Mouse (Mus musculus) T-helper 17 cell (primary cell): Measurements from ENCODE around the gene Apba2.

Source experiments
- in situ Hi-C, 2 experiments: fragments of 300-600 bp; cut with MboI, MseI; formaldehyde crosslinking; loops; 1 replicate in 1 of 2; 2 replicates in 1 of 2; pipeline ENCODE4 v1.15.1; 2025; ENCODE audit warnings: high pct_unique_total_duplicates in 2 of 2

Gene Apba2

DNA sequence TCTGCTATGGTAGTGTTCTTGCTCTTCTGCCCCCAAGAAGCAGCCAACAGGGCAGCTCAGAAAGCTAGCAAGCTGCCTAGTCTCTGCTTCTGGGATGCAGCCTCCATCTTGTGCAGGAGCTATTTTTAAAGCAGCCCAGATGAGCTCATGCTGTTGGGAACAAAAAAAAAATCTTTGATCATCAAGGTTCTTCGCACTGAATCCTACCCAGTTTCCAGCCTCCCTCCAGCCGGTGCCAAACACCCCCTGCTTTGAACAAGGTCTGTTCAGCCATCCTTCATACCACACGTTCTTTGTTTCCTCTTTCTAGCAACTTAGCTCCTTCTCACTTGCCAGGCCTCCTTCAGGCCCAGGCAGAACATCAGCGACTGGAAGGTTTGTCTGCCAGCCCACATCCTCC is 278.0 kb downstream of the Apba2 start:
- in situ Hi-C loops = no loop called here

DNA sequence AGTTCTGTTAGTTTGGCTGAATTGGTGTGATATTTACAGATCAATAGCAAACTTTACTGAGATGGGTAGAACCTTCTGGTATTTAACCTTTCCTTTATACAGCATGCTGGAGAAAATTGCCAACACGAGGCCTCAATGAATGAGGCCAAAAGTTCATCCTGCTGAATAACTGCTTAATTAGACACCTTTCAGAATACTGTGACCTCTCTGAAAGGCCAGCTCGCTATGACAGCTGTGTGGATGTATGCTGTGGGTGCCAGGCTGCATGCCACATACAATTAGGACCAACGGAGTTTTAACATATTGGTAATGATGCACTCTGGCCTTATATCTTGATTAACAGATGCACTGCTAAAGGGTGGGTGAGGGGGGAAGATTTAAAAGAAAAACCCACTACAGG is 283.5 kb downstream of the Apba2 start:
- in situ Hi-C loops = loop anchor here in 1 of 2 experiments (5.0 kb wide), 1 partner anchor 98 kb away; no protein-coding TSS in a partner anchor

DNA sequence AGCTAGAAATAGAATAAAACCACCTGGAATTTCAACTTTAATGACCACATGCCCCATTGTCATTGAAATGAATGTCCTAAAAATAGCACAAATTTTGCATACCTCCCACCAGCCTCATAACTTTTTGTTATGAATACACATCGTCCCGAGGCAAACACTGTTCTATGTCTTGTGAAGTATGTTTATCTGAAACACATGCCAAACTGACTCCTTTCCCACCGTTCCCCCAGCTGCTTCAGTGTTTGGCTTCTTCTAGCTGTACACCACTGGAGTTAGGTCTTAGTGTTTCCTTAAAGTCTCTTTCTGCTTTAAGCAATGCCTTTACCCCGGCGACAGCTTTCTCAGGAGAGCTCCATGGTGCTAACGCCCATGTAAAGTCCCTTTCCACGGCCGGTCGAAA is 289.6 kb downstream of the Apba2 start:
- in situ Hi-C loops = no loop called here

DNA sequence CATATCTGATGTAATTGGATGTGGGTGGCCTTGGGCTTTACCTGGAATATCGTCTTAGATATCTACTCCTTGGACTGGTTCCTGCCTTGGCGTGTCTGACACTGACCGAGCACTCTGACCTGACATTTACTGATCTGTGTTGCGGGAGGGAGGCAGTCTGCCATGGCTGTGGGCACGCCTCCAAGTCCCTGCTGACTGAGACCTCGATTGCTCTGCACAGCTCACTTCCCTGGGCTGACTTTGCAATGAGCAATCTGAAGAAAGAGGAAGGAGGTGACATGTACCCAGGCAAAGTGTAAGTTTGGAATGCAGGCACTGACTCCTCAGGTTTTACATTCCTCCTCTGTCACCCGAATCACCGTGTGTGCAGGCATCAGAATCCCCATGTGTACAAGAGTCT is 290.5 kb downstream of the Apba2 start:
- in situ Hi-C loops = no loop called here

DNA sequence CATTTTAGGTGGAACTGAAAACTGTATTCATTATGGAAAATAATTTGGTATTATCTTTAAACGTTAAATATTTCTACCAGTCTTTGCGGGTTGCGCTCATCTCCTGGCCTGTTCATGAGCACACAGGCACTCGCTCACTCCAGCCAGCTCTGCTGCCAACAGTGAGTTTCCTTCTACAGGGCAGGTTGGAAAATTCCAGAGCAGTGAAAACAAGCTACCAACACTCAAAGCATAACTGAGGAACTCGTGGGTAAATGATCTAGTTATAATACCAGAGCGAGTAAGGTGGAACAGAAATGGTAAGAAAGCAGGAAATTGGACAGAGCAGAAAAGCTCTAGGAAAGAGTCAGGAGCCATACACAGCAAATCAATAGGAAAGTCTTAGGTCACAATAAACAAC is 294.0 kb downstream of the Apba2 start:
- in situ Hi-C loops = no loop called here
